Mouse (Mus musculus) right cerebral cortex, postnatal 10 days (tissue): ENCODE measurements around the gene Col1a2.

Experiments used
- DNase-seq, 2 experiments: peaks; one replicate each; pipeline ENCODE4 v3.0.0; 2021; ENCODE audit warnings: low spot score in 2 of 2

Col1a2 gene

GRCm38 (mm10) chr6:4587946-4588345, 83.3 kb downstream of the Col1a2 start:
- DNase-seq: no peak

GRCm38 (mm10) chr6:4588722-4589121, 84.1 kb downstream of the Col1a2 start:
- no peak for DNase-seq

- DNase-seq: no peak
Measured at GRCm38 (mm10) chr6:4590089-4590488, 85.5 kb downstream of the Col1a2 start.
